Mouse (Mus musculus) neural tube, embryonic 15.5 days (tissue): ENCODE data around the gene Nsun7. TPM values are rescaled to one million over a fixed set of nuclear protein-coding genes. Genes with fewer than 3 reads are reported as not detected.

Experiments
- ATAC-seq: fragments of 200-750 bp; cut with Nextera tagmentation; 2 replicates; pipeline ENCODE4 v1.8.0; 2017; ENCODE audit warnings: mild to moderate bottlenecking, moderate TSS enrichment, moderate library complexity; ENCODE audit not compliant: low FRiP score
- H3K27ac ChIP-seq: fragments of 300-500 bp; sonication (generic); replicated peaks from 2 replicates; pipeline ENCODE4 v1.5.1; 2015; ENCODE audit warnings: mild to moderate bottlenecking, inconsistent platforms
- H3K27me3 ChIP-seq: fragments of 300-500 bp; sonication (generic); replicated peaks from 2 replicates; pipeline ENCODE4 v1.6.1; 2015; ENCODE audit warnings: inconsistent platforms
- H3K36me3 ChIP-seq: fragments of 300-500 bp; sonication (generic); 2 replicates; pipeline ENCODE4 v1.6.1; 2015; ENCODE audit warnings: inconsistent platforms
- H3K4me1 ChIP-seq: fragments of 300-500 bp; sonication (generic); 2 replicates; pipeline ENCODE4 v1.6.1; 2015; ENCODE audit warnings: inconsistent platforms
- H3K4me2 ChIP-seq: fragments of 300-500 bp; sonication (generic); 2 replicates; pipeline ENCODE4 v1.6.1; 2015; ENCODE audit warnings: inconsistent platforms, mild to moderate bottlenecking, moderate library complexity
- H3K4me3 ChIP-seq: fragments of 300-500 bp; sonication (generic); replicated peaks from 2 replicates; pipeline ENCODE4 v1.5.1; 2015; ENCODE audit warnings: mild to moderate bottlenecking, inconsistent platforms
- H3K9ac ChIP-seq: fragments of 300-500 bp; sonication (generic); replicated peaks from 2 replicates; pipeline ENCODE4 v1.6.1; 2015; ENCODE audit warnings: mild to moderate bottlenecking, inconsistent platforms
- H3K9me3 ChIP-seq: fragments of 300-500 bp; sonication (generic); replicated peaks from 2 replicates; pipeline ENCODE4 v1.6.1; 2016; ENCODE audit warnings: inconsistent platforms
- WGBS: fragments of 180-500 bp; shearing (Covaris S2); methylation state at CpG from one replicate; pipeline ENCODE4 v1.1.7; 2015; ENCODE audit warnings: mixed read lengths; 5-methylcytosine and 5-hydroxymethylcytosine counted together
- polyA plus RNA-seq: library from polyadenylated mRNA; unstranded; fragments of >200 nt; fragmentation: Nextera tagmentation; extraction: Ambion mirVana; gene quantifications from 2 replicates; pipeline ENCODE4 v1.2.1, GENCODE M21; 2015

The Nsun7 gene
- polyA plus RNA-seq, 1 experiment from 2014 or later, result 2.5 TPM

DNA sequence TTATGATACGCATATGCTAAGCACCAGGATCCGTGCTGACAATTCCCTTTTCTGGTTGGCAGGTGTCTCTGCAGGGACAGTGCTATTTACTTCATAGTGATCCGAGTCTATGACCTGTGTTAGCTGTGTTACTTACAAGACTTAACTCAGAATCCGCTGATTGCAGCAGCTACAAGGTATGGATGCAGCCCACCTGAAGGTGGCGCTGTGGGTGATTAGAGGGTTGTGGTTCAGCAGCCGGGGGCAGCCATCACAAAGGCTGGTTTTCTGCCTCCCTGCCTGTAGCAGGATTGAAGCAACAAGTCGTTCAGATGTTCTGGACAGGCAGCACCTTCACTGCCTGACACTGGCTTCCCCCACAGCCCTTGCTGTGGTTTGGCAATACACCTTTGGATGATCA is 78.9 kb downstream of the Nsun7 start:
- no peaks in the 10 kb centered on the region for H3K36me3 ChIP-seq
- H3K9me3 ChIP-seq, result no peaks in the 10 kb centered on the region
- no peak overlapping the region for H3K27ac ChIP-seq
- no peak for ATAC-seq
- H3K4me2 ChIP-seq, result no peak overlapping the region
- peaks cover 68% of the 10 kb centered on the region for H3K4me1 ChIP-seq
- H3K9ac ChIP-seq, result no peak overlapping the region
- 34% methylated on average over 7 of the region's 7 CpGs for WGBS
- H3K4me3 ChIP-seq, result no peak overlapping the region
- no peaks in the 10 kb centered on the region for H3K27me3 ChIP-seq

DNA sequence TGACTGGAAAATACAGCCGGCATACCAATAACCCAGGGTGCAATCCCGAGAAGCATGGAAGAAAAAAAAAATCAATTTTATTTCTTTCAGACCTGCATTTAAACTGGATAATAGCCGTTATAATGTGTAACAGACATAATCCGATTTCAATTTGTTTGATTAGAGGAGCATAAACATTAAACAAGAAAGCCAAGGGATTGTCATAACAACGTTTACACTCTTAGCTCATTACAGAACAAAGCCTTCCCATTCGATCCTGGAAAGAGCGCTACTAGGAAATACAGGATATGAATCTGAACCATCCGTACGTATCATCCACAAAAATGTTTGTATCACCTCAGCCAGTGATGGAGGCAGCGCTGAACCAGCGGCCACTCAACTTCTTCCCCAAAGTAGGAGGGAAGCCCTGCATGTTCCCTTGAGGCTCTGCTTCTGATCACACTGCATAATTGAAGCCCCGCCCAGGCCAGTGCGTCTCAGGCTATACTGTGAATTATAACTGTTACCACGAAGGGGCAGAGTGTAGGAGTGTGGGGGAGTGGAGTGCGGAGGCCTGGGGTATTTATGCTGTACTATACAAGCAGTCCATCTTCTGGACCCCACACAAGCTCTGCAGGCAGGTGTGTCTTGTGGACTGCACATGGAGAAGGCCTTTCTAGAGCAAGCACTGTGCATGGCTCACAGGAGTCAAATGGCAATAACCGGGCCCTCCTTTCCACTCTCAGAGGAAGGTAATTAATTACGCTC is 80.8 kb downstream of the Nsun7 start:
- WGBS, result 36% methylated on average over 17 of the region's 17 CpGs
- Histone ChIP-seq H3K4me3 (no peak overlapping the region), H3K27ac (peak overlapping the region; percentile 75), H3K36me3 (no peaks in the 10 kb centered on the region), H3K27me3 (no peaks in the 10 kb centered on the region), H3K9ac (no peak overlapping the region), H3K4me1 (peaks cover 65% of the 10 kb centered on the region), H3K4me2 (peak overlapping the region; percentile 20), H3K9me3 (no peaks in the 10 kb centered on the region)
- peak; percentile 29 for ATAC-seq

DNA sequence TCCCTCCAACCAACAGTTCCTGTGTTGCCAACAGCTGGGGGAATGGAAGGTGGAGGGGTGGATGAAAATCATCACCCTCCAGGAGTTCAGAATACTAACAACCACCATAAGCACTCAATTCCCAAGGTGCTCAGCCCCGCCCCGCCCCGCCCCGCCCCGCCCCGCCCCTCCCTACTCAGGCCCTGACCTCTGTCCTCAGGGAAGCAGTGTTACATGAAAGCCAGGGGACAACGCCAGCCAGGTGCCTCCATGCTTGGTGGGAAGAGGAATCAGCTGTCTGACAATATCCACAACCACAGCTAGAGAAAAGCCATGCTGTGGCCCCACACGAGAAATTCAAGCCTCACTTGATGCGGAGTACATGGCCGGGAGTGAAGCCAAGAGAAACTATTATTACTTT is 82.2 kb downstream of the Nsun7 start:
- H3K4me2 ChIP-seq, result no peak overlapping the region
- H3K9ac ChIP-seq, result no peak overlapping the region
- peaks cover 55% of the 10 kb centered on the region for H3K4me1 ChIP-seq
- WGBS, result 45% methylated on average over 10 of the region's 10 CpGs
- H3K27ac ChIP-seq, result no peak overlapping the region
- no peak overlapping the region for H3K4me3 ChIP-seq
- H3K9me3 ChIP-seq, result no peaks in the 10 kb centered on the region
- ATAC-seq, result no peak
- H3K36me3 ChIP-seq, result no peaks in the 10 kb centered on the region
- H3K27me3 ChIP-seq, result no peaks in the 10 kb centered on the region

DNA sequence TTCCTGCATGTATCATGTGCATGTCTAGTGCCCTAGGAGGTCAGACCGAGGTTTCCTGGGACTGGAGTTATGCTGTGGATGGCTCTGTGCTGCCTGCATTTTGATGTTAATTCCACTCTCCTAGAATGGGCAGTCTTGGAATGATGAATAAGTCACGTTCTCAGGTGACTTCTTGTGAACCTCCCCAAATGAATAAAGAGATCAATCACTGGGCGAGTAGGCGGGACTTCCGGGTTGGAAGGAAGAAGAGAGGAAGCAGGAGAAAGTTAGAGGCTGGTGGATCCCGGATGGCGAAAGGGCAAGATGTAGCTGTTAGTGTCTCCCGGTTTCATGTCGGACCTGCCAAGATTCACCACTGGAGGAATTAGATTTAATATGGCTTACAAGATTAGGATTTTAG is 82.6 kb downstream of the Nsun7 start:
- no peaks in the 10 kb centered on the region for H3K27me3 ChIP-seq
- H3K27ac ChIP-seq, result no peak overlapping the region
- H3K4me2 ChIP-seq, result no peak overlapping the region
- no peaks in the 10 kb centered on the region for H3K36me3 ChIP-seq
- no peaks in the 10 kb centered on the region for H3K9me3 ChIP-seq
- WGBS, result 70% methylated on average over 9 of the region's 9 CpGs
- ATAC-seq, result no peak
- peaks cover 51% of the 10 kb centered on the region for H3K4me1 ChIP-seq
- no peak overlapping the region for H3K9ac ChIP-seq
- no peak overlapping the region for H3K4me3 ChIP-seq

DNA sequence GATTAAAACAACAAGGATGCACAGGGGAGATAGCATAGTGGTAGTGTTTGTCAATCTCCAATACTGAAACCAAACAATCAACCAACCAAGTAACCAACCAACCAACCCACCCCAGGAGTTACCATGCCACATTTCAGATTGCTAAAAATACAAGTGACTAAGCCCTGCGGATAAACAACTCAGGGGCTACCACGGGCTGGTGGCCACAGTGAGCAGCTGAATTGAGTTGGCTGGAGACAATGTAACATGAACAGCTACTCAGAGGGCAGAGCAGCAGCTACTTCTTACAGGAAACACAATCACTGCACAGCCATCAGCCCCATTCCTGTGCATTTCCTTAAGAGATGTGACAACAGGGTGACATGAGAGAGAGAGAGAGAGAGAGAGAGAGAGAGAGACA is 84.5 kb downstream of the Nsun7 start:
- Histone ChIP-seq H3K27ac (no peak overlapping the region), H3K4me3 (no peak overlapping the region), H3K4me2 (no peak overlapping the region), H3K27me3 (no peaks in the 10 kb centered on the region), H3K9me3 (no peaks in the 10 kb centered on the region), H3K36me3 (no peaks in the 10 kb centered on the region), H3K9ac (no peak overlapping the region), H3K4me1 (peaks cover 40% of the 10 kb centered on the region)
- WGBS, result 74% methylated on average over 2 of the region's 2 CpGs
- ATAC-seq, result no peak

DNA sequence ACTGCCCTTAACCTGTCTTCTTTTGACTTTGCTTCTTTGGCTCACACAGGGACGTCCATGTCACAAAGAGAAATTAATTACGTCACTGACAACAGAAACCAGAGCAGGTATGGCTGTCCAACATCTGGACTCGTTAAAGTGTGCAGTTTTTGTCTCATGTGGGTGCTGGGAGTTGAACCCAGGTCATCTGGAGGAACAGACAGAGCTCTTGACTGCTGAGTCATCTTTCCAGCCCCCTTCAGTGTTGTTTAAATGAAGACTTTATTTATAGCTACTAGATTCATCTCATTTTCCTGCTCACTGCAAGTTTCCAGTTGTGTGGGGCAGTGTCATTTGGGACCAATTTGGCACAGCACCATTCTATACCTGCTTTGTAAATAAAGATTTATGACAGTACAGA is 85.4 kb downstream of the Nsun7 start:
- Histone ChIP-seq H3K4me2 (no peak overlapping the region), H3K4me3 (no peak overlapping the region), H3K36me3 (no peaks in the 10 kb centered on the region), H3K9me3 (no peaks in the 10 kb centered on the region), H3K27ac (no peak overlapping the region), H3K9ac (no peak overlapping the region), H3K4me1 (peaks cover 36% of the 10 kb centered on the region), H3K27me3 (no peaks in the 10 kb centered on the region)
- WGBS, result 54% methylated on average over 3 of the region's 3 CpGs
- no peak for ATAC-seq

DNA sequence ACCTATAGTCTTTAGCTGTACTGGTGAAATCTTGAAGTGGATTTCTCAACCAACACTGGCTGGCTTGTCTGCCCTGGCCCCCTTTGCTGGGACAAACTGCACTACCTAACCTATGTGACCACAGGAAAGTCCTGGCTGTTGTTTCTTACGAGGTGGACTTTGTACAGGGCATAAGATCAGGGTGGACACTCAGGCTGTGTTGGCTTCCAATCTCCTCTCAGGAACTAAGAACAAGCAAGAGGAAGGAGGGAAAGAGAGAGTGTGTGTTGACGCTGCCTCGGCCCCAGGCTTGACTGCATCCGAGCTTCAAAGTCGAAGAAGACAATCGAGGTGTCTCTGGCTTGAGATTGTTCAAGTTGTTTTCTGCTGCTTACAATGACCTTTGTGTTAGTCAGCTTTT is 87.1 kb downstream of the Nsun7 start:
- no peak for ATAC-seq
- no peaks in the 10 kb centered on the region for H3K9me3 ChIP-seq
- H3K4me2 ChIP-seq, result no peak overlapping the region
- H3K9ac ChIP-seq, result no peak overlapping the region
- H3K27ac ChIP-seq, result no peak overlapping the region
- peaks cover 21% of the 10 kb centered on the region for H3K4me1 ChIP-seq
- H3K27me3 ChIP-seq, result no peaks in the 10 kb centered on the region
- no peak overlapping the region for H3K4me3 ChIP-seq
- 90% methylated on average over 6 of the region's 6 CpGs for WGBS
- no peaks in the 10 kb centered on the region for H3K36me3 ChIP-seq

Other genes starting within 250 kb of the Nsun7 start
- gene Rbm47, start 86.8 kb upstream of the Nsun7 start, polyA plus RNA-seq, result 1.2 and 9.9 TPM in 2 replicates